Mouse (Mus musculus): ENCODE measurements around the gene Bfsp1. TPM values are rescaled to one million over a fixed set of nuclear protein-coding genes. Genes with fewer than 3 reads are reported as not detected.

Bfsp1 gene
- polyA plus RNA-seq, 1 experiment from 2014 or later, result 2.5 TPM

Other genes with a start within 250 kb of the Bfsp1 start
- 327 and 332 TPM in 2 replicates for gene Dstn, start 52.1 kb upstream of the Bfsp1 start, polyA plus RNA-seq (2016; fragmentation: Nextera tagmentation; extraction: Ambion mirVana)
- gene Rrbp1, start 148.1 kb upstream of the Bfsp1 start, polyA plus RNA-seq (2016; fragmentation: Nextera tagmentation; extraction: Ambion mirVana), result 96.1 and 102 TPM in 2 replicates
- not detected in 2 replicates for gene Banf2, start 169.9 kb upstream of the Bfsp1 start, polyA plus RNA-seq (2016; fragmentation: Nextera tagmentation; extraction: Ambion mirVana)

Data from embryonic facial prominence, embryonic 12.5 days (tissue).